Mouse (Mus musculus): Measurements from ENCODE around the gene Rab5b.

Rab5b gene

DNA sequence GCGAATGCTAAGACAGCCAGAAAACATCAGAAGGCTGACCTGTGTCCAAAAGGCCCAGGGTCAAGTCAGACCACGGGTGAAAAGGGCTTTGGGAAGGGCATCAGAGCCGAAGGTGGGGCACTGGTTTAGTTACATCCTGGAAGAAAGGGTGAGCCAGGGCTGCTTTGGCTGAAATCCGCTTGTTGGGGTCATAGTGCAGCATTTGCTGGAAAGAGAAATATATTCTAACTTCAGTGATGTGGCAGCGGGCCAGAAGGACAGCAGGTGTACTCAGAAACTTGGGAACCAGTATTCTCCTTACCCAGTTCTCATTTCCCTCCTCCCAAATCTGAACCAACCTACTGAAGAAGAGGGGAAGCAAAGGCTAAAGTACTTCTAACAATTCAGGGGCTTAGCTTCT is 2.9 kb upstream of the Rab5b start:
- DNase-seq (ENCODE audit: low spot score) = no peak

DNA sequence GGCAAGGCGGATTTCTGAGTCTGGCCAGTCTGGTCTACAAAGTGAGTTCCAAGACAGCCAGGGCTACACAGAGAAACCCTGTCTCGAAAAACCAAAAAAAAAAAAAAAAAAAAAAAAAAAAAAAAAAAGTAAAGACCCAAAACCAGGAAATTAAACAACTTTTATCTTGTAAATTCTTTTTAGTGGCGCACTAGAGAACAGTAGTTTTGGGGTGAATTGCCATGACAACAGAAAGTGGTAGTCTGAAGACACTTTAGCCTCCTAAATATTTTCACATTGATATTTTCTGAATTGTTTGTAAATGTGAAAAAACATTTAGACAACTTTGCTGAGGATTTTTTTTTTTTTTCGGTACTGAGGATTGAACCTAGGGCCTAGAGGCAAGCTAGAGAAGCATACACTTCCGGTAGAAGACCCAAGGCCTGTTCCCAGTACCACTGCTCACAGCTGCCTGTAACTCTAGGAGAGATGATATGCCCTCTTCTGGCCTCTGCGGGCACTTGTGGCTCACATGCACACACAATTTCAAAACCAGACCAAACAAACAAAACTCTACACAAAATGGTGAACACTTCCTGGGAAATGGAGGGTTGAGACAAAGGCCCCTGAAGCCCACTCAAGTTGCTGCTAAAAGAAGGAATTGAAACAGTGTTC is 1.1 kb upstream of the Rab5b start:
- DNase-seq (ENCODE audit: low spot score) = no peak

DNA sequence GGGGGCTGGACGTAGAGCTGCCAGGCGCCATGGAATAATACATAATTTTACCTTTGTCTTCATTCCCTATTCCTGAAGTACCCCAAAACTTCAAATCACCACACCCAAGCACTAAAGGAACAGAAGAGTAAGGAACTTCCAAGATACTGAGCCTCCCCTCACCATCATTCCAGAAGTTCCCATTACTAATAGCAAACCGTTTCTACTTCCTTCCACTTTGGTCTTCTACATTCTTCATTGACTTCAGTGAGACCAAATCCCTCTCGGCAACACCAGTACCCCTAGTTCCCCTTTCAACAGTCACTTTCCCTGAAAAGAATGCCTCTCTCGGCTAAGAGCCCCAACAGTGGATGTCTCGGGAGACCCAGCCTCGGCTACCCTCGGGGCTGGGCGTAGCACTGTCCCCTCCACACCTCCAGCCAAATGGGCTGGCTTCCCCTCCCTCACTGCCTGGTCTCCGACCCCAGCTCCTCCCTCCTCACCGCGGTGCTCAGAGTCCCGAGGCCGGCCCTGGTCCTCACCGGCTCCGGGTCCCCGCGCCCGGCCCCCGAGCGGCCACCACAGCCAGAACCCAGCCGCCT is 563 bp downstream of the Rab5b start:
- DNase-seq (ENCODE audit: low spot score) = no peak

DNA sequence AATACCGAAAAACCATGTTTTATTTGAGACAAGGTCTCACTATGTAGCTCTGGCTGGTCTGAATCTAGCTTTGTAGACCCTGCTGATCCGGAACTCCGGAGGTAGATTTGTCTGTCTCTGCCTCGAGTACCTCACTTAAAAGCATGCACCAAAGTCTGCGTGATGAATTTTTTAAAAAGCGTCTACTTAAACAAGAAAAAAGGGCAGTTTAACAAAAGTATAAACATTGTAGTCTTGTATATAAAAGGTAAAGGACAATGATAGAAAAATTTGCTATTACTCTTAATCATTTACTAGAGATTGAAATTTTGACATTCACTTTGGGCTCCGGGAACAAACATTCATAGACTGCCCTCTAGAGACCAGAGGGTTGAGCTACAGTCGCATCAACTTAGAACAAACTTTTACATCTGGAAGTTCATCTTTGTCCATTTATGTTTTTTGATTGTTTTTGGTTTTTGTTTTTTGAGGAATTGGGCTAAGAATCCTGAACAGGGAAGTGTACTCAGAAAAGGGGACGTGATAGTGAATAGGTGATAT is 21.5 kb downstream of the Rab5b start:
- no peak for DNase-seq (ENCODE audit: low spot score)

DNA sequence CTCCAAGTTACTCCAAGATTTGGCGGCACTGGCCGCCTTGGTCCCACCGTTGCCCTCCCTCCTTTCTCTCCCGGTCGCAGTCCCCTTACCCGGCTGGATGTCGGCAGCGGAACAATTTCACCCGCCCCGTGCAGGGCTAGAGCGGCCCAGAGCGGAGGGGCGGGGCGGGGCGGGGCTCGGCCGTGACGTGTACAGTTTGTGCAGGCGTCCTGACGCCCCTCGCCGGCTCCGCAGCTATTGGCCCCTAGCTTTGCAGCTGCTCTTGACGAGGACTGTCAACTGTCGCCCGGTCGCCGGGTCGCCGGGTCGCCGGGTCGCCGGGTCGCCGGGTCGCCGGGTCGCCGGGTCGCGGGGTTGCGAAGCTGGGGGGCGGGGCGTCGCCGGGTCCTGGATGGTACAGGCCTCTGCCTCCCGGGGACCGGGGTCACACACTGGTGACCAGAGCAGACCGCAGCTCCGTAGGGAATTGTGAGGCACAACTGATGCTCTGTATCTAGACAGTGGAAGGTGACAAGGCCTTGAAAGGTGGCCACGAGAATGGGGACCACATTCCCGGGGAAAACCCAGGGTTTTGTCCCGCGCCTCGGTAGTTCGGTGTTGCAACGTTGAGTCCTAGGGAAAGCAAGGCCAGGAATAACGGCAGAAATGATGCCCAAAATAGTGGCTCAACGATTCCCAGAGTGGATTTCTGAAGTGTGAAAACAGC is 22.1 kb downstream of the Rab5b start, which contains the start of gene Suox:
TSS of gene Suox (minus strand) at position 311 of the 706 bp plus-strand sequence.
- peak; percentile 73 for DNase-seq (ENCODE audit: low spot score)

DNA sequence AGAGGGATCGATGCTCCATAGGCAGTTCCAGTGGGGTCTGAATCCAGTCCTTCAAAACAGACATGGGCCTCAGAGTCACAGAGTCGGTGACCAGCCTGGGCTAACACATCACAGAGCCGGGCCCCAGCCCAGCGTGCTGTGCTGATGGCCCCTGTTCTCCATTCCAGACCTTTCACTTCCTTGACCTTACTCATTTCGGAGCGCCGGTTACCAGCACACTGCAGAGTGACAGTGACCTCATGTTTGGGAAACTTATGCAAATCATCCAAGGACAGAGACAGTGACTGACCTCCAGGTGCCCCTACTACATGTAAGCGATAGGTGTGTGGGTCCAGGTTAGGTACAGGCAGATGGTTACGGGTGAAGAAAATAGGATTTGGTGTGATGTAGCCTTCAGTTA is 24.9 kb downstream of the Rab5b start:
- DNase-seq (ENCODE audit: low spot score) = no peak

DNA sequence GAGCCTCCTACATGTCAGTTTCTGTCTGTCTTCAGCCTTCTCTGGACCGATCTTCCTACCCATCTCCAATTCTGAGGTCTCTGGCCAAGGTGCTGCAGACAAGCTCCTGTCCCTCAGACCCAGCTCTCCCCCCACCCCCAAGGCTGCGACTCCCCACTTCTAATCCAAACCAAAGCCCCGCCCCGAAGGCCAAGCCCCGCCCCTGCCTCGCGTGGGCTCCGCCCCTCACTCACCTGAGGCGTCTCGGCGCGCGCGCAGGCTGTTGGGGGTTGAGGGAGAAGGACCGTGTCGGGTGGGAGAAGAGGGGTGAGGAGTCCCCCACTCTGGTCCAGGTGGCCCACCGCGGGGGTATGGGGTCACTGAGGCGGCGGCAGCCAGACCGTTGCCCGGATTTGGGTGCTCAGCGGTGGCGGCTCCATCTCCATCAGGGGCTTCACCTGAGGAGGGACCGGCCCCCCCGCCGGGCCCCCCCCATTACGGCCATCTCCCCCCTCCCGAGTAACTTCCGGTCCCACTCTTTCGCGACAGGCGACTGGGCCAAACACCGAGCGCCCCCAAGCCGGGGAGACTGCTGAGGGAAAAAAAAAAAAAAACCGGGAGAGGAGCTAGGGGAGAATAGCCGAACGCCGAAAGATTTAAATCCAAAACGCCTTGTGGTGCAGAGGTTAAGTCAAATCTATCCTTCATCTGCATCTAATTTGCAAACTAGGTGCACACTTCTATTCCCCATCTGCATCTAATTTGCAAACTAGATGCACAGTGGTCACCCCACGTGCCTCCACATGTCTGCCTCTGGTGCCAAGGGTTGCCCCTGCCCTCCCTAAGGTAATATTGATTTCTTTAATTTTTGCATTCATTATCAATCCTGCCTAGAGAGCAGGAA is 27.0 kb downstream of the Rab5b start:
- peak; percentile 62 for DNase-seq (ENCODE audit: low spot score)

DNA sequence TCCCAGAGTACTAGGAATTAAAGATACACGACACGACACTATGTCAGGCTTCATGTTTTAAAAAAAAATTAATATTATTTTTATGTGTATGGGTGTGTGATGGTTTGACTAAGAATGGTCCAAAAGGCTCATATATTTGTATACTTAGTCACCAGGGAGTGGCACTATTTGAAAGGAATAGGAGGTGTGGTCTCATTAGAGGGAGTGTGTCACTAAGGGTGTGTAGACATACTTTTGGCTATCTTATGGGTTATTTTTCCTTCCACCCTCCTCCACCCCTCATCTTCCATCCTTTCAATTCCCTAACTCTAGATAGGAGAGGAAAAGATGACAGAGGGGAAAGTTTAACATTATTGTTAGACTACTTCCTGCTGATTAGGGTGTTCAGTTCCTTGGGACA is 30.3 kb downstream of the Rab5b start:
- no peak for DNase-seq (ENCODE audit: low spot score)

DNA sequence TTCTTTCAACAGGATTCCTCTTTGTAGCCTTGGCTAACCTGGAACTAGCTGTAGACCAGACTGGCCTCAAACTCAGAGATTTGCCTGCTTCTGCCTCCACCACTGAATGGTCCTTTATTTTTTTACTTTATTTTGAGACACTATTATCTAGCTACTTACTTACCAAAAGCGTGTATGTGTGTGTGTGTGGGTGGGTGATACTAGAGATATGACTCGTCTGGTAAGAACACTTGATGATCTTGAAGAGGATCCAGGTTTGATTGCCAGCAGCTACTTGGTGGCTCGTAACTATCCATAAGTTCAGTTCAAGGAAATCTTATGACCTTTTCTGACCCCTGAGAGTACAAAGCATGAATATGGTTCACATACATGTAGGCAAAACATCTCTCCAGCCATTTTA is 30.8 kb downstream of the Rab5b start:
- no peak for DNase-seq (ENCODE audit: low spot score)

DNA sequence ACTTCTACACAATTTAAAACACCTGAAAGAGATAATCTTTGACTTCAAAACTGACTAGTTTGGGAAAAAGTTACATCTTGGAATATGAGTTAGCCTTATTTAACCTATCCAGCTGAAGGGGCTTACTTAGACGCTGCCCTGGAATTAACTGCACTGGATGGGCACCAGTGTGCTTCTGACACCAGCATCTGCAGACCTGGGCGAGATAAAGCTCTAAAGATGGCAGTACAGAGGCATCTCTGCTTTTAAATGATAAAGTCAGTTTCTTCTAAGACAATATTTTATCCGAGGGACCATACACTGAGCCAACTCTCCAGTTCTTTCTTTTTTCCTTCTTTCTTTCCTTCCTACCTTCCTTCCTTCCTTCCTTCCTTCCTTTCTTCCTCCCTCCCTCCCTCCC is 31.3 kb downstream of the Rab5b start:
- DNase-seq (ENCODE audit: low spot score) = no peak

DNA sequence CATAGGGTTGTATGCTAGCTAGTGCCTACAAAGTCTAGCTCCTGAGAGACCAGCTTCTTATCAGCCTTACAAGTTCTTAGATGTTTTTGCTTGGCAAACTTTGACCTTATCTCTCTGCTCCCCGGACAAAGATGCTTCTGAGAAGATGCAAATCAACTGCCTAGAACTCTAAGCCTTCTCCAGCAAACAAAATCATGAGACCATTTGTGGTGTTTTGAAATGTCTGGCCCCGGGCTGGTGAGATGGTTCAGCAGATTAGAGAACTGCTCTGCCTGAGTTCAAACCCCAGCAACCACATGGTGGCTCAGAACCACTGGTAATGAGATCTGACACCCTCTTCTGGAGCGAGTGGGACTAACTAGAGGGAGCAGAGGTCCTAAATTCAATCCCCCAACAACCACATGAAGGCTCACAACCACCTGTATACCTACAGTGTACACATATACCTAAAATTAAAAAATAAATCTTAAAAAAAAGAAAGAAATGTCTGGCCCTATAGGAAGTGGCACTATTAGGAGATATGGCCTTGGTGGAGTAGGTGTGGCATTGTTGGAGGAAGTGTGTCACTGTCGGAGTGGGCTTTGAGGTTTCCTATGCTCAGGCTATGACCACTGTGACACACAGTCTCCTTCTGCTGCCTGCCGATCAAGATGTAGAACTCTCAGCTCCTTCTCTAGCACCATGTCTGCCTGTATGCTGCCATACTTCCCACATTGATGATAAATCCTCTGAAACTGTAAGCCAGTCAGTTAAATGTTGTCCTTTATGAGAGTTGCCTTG is 32.4 kb downstream of the Rab5b start:
- no peak for DNase-seq (ENCODE audit: low spot score)

DNA sequence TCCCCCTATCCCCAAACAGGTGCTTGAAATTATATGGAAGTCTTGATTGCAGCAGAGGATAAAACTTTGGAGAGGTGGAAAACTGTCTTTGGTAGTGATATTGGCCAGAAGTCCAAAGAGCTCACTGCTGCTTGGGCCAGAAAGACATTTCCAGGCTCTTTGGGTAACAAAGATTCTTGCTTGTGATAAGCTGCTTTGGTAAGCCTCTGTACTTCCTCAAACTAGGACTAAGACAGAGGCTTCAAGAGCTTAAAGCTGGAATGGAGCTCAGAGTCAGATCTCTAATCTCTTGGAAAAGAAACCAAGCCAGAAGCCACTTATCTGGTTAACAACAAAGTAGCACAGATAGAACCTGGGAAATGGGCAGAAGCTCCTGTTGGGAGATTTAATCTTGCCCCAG is 33.6 kb downstream of the Rab5b start:
- DNase-seq (ENCODE audit: low spot score) = no peak

DNA sequence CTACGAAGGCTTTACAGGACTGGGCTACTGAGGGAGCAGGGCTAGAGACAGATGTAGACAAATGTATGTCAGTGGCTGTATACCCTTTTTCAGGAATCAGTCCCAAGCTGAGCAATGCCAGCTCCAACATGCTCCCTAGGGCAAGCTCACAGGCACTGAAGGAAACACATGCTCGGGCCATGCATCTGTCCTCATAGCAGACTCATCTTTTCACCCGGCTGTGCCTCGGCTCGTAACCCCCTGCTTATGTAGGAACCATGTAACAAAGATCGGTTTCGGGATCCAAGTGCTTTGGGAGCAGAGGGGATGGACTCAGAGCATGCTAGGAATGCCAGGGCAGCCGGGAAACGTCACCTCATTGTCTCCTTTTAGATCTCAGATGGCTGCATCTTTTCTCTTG is 36.6 kb downstream of the Rab5b start:
- no peak for DNase-seq (ENCODE audit: low spot score)

DNA sequence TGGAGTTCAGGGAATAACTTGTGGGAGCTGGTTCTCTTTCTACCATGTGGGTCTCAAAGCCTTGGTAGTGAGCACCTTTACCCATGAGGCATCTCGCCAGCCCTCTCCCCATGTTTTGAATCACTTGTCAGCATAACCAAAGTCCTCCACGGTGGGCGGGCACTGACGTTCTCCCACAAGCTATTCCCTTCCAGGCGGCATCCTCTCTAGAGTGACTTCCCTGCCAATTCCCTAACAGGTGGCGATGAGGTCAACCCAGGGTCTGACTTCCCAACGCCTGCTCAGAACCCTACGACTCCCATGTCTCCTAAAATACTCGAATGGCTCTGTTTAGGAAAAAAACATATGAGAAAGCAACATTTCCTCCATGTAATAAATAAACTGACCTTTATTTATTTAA is 38.2 kb downstream of the Rab5b start:
- no peak for DNase-seq (ENCODE audit: low spot score)

DNA sequence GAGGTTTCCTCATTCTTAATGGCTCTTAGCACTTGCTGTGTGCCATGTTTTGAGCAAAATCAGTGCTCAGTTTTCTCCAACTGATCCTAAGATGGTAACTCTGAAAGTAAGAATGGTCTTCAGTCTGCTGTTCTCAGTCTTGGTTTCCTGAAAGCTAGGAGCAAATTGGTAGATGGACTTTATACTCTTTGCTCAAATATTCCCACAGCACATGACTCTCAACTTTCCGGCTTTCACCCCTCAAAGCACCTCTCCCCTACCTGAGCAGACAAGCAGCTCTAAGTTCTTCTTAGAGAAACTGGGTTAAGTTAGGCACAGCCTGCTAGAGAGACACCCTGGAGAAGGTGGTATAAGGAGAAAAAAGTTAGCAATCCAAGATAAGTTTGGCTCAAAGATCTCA is 39.3 kb downstream of the Rab5b start:
- DNase-seq (ENCODE audit: low spot score) = no peak

DNA sequence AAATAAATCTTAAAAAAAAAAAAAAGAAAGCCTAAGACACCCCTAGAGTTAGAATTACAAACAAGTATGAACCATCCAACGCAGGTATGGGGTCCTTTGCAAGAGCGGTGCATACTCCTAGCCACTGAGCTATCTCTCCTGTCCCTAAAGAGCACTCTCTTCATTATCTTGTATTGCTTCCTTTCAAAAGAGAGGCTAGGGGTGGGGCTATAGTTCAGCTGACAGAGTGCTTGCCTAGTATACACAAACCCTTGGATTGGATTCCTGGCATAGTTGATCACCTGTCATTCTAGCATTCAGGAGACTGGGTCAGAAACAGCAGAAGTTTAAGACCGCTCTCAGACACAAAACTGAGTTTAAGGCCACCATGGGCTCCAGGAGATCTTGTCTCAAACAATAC is 40.8 kb downstream of the Rab5b start:
- DNase-seq (ENCODE audit: low spot score) = no peak

DNA sequence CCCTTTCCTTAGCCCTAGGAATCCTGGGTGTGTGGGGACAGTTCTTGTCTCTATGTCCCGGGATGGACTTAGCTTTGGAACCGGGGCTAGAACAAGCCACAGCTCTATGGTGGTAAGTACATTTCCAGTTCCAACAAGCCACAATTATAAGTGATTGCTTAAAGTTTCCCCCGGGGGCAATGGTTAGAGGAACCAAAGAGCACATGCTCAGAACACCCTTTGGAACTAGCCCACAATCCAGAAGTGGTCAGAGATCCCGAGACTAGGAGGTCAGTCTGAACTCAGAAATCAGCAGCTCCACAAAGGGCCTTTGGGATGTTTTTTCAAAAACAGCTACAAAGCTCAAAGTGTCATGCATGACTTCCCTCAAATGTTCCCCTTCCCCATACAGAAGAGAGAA is 42.2 kb downstream of the Rab5b start:
- DNase-seq (ENCODE audit: low spot score) = no peak

DNA sequence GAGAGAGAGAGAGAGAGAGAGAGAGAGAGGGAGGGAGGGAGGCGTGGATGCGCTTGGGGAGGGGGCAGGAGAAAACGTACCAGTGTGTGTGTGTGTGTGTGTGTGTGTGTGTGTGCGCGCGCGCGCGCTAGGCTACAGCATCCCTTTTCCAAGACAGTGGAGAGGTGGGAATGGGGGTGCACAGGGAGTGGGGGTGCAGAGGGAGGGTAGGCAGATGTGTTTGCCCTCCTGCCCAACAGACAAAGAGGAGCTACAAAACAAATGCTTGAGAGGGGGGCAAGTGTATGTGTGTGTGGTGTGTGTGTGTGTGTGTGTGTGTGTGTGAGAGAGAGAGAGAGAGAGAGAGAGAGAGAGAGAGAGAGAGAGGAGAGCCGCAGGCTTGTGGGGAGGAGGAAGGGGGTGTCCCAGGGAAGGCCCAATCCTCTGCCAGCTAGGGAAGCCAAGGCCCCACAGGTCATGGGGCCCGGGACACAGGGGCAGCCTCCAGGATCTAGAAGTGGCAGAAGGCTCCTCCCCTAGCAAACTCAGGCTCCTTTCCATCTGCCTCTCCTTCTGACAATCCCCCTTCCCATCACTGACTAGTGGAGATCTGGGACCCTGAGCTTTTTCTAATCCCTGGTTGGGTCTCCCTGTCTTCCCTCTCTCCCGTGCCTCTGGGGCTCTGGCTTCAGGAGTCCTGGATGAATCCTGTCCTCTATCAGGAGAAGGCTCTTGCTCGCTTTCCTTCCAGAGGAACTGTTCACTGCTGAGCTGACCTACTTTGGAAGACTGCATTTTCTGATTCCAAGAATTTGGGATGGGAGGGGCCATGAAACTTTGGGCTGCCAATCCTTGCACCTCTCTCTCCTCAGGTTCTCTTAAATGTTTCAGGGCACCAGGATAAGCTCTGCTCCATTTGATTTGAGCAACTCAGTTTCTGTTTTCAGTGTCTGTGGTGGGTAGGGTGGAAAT is 49.6 kb downstream of the Rab5b start:
- DNase-seq (ENCODE audit: low spot score) = no peak

DNA sequence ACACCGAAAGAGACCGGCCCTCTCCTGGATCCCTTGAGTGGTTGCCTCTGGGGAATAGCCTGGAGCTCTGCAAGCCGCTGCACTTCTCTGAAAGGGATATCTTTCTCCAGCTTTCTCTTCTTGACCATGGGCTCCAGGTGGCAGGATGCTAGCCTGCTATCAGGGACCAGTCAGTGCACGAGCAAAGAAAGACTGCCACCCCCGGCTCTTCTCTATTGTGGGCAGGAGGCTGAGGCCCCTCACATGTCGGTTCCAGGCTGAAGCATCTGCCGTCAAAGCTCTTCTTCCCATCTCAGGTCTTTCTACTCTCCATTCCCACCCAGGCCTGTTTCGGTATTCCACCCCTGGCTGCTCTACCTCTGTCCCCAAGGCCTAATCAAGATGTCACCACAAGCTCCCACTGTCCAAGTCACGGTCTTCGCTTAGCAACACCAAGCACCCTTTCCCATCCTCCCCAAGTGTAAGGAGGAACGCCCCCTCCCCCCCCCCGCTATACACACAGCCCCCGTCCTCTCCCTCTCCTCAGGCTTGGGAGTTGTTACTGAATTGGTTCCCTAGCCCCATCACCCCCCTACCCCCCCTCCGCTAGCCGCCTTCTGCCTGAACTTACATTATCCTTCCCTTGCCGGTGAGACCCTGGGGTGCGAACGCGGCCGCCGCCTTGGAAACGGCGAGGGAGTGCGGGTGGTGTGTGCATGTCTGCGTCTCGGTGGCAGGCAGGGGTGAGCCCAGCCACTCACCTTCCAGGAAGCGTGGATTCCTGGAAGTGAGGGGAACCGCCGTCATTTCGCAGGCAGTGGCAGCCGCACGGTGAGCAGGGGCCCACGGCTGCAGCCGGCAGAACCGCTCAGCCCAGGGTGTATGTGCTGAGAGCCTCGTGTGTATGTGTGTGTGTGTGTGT is 50.7 kb downstream of the Rab5b start, which contains the start of gene Ikzf4:
TSS of gene Ikzf4 (minus strand) at position 881 of the 901 bp plus-strand sequence.
- no peak for DNase-seq (ENCODE audit: low spot score)
